Mouse (Mus musculus) myocyte (in vitro differentiated cells): ENCODE results near the gene Akr1c14. TPM values are rescaled to one million over a fixed set of nuclear protein-coding genes. Genes with fewer than 3 reads are reported as not detected.
"Not testable (repeated sequence)": the region's sequence is repeated elsewhere in the genome, so short reads cannot be mapped to it uniquely, and the experiment has no call there.

Experiments
- H3K27me3 ChIP-seq: one replicate; pipeline ENCODE4 v1.6.1; 2011; ENCODE audit not compliant: control insufficient read depth, insufficient read depth, insufficient read length
- H3K36me3 ChIP-seq: one replicate; pipeline ENCODE4 v1.6.1; 2011; ENCODE audit not compliant: control insufficient read depth, insufficient read depth
- H3K4me2 ChIP-seq: one replicate; pipeline ENCODE4 v1.6.1; 2011; ENCODE audit warnings: low read depth, control low read depth
- H3K4me3 ChIP-seq: one replicate; pipeline ENCODE4 v1.5.1; 2011; ENCODE audit warnings: mild to moderate bottlenecking, control low read depth, moderate library complexity
- H3K79me2 ChIP-seq: one replicate; pipeline ENCODE4 v1.6.1; 2011; ENCODE audit not compliant: control insufficient read depth, insufficient read depth
- H3ac ChIP-seq: one replicate; pipeline ENCODE4 v1.6.1; 2011; ENCODE audit not compliant: control insufficient read depth, insufficient read length
- CEBPB ChIP-seq: IDR thresholded peaks from 2 replicates; pipeline ENCODE4 v1.6.1; 2011; ENCODE audit warnings: mild to moderate bottlenecking, moderate library complexity; ENCODE audit not compliant: poor library complexity, insufficient read depth, severe bottlenecking
- E2F4 ChIP-seq: IDR thresholded peaks from one replicate; pipeline ENCODE4 v1.6.1; 2011; ENCODE audit warnings: mild to moderate bottlenecking, control low read depth, moderate library complexity; ENCODE audit not compliant: insufficient read depth
- MAX ChIP-seq: IDR thresholded peaks from one replicate; pipeline ENCODE4 v1.6.1; 2011; ENCODE audit warnings: low read depth, mild to moderate bottlenecking, control low read depth
- MYOD1 ChIP-seq, 3 experiments: IDR thresholded peaks; one replicate each; pipeline ENCODE4 v1.6.1; 2011; ENCODE audit warnings: control low read depth in 2 of 3, low read depth in 2 of 3, mild to moderate bottlenecking in 2 of 3, moderate library complexity in 1 of 3; ENCODE audit not compliant: insufficient read length in 2 of 3, control insufficient read depth in 1 of 3
- MYOG ChIP-seq, 3 experiments: IDR thresholded peaks; one replicate each; pipeline ENCODE4 v1.6.1; 2011; ENCODE audit warnings: control low read depth in 2 of 3, low read depth in 2 of 3, mild to moderate bottlenecking in 2 of 3; ENCODE audit not compliant: insufficient read length in 2 of 3, control insufficient read depth in 1 of 3, insufficient read depth in 1 of 3
- POLR2A ChIP-seq: IDR thresholded peaks from one replicate; pipeline ENCODE4 v1.6.1; 2011; ENCODE audit warnings: low read depth, mild to moderate bottlenecking, control low read depth, moderate library complexity; ENCODE audit not compliant: insufficient read length
- POLR2AphosphoS2 ChIP-seq: IDR thresholded peaks from one replicate; pipeline ENCODE4 v1.6.1; 2011; ENCODE audit warnings: low read depth, control low read depth; ENCODE audit not compliant: insufficient read length
- REST ChIP-seq: IDR thresholded peaks from one replicate; pipeline ENCODE4 v1.6.1; 2011; ENCODE audit warnings: mild to moderate bottlenecking, control low read depth, moderate library complexity; ENCODE audit not compliant: insufficient read depth, insufficient read length
- SRF ChIP-seq: IDR thresholded peaks from one replicate; pipeline ENCODE4 v1.6.1; 2011; ENCODE audit warnings: low read depth; ENCODE audit not compliant: control insufficient read depth, insufficient read length
- TCF12 ChIP-seq: IDR thresholded peaks from one replicate; pipeline ENCODE4 v1.6.1; 2011; ENCODE audit warnings: mild to moderate bottlenecking, control low read depth; ENCODE audit not compliant: poor library complexity, insufficient read depth, severe bottlenecking
- TCF3 ChIP-seq: IDR thresholded peaks from one replicate; pipeline ENCODE4 v1.6.1; 2011; ENCODE audit warnings: low read depth, control low read depth; ENCODE audit not compliant: insufficient read length
- USF1 ChIP-seq: IDR thresholded peaks from one replicate; pipeline ENCODE4 v1.6.1; 2011; ENCODE audit warnings: low read depth, mild to moderate bottlenecking, control low read depth, moderate library complexity
- polyA plus RNA-seq: library from polyadenylated mRNA; unstranded; fragments of >200 nt; fragmentation: generic; extraction: Trizol; gene quantifications from one replicate; pipeline ENCODE4 v1.2.1, GENCODE M21; 2012; ENCODE audit warnings: missing spikeins

The Akr1c14 gene
- polyA plus RNA-seq, 1 experiment, result 0.05 TPM

- Histone ChIP-seq H3ac (no peak overlapping the region), H3K79me2 (no peaks in the 10 kb centered on the region), H3K4me3 (no peak overlapping the region), H3K27me3 (no peaks in the 10 kb centered on the region), H3K4me2 (no peak overlapping the region), H3K36me3 (no peaks in the 10 kb centered on the region)
- TF ChIP-seq MYOD1 (IDR thresholded peaks at IDR 0.05; ENCODE audit: control insufficient read depth in 1 of 3, insufficient read length in 2 of 3, low read depth in 2 of 3) (no peak), POLR2AphosphoS2 (no peak)
These were observed 53.9 kb downstream of the Akr1c14 start for GRCm38 (mm10) chr13:4102721-4103120.

- H3ac ChIP-seq, result no peak overlapping the region
- H3K4me3 ChIP-seq, result no peak overlapping the region
- H3K36me3 ChIP-seq, result no peaks in the 10 kb centered on the region
- no peak overlapping the region for H3K4me2 ChIP-seq
- H3K79me2 ChIP-seq, result no peaks in the 10 kb centered on the region
- no peak for TF ChIP-seq MAX
- TF ChIP-seq MYOG (IDR thresholded peaks at IDR 0.05; ENCODE audit: control insufficient read depth in 1 of 3, insufficient read depth in 1 of 3, insufficient read length in 2 of 3, low read depth in 2 of 3), result no peak
- no peak for TF ChIP-seq POLR2A
- TF ChIP-seq POLR2AphosphoS2, result no peak
- no peak for TF ChIP-seq TCF3
- no peak for TF ChIP-seq USF1
- no peaks in the 10 kb centered on the region for H3K27me3 ChIP-seq
These were observed 61.7 kb downstream of the Akr1c14 start for GRCm38 (mm10) chr13:4110281-4111188.

- H3K4me2 ChIP-seq, result no peak overlapping the region
- H3K79me2 ChIP-seq, result no peaks in the 10 kb centered on the region
- H3K36me3 ChIP-seq, result no peaks in the 10 kb centered on the region
- no peak for TF ChIP-seq E2F4
- no peak for TF ChIP-seq MYOG (IDR thresholded peaks at IDR 0.05; ENCODE audit: control insufficient read depth in 1 of 3, insufficient read depth in 1 of 3, insufficient read length in 2 of 3, low read depth in 2 of 3)
- TF ChIP-seq SRF, result no peak
- no peak for TF ChIP-seq POLR2AphosphoS2
- TF ChIP-seq USF1, result no peak
- no peak for TF ChIP-seq POLR2A
- no peak for TF ChIP-seq REST
- no peak for TF ChIP-seq TCF12
- no peak for TF ChIP-seq CEBPB
- no peak for TF ChIP-seq MAX
- TF ChIP-seq TCF3, result no peak
- TF ChIP-seq MYOD1 (IDR thresholded peaks at IDR 0.05; ENCODE audit: control insufficient read depth in 1 of 3, insufficient read length in 2 of 3, low read depth in 2 of 3), result no peak
- H3K4me3 ChIP-seq, result no peak overlapping the region
- H3ac ChIP-seq, result no peak overlapping the region
- H3K27me3 ChIP-seq, result no peaks in the 10 kb centered on the region
These were observed 70.5 kb downstream of the Akr1c14 start for GRCm38 (mm10) chr13:4119181-4119904.

- H3ac ChIP-seq, result no peak overlapping the region
- no peak overlapping the region for H3K4me3 ChIP-seq
- no peaks in the 10 kb centered on the region for H3K79me2 ChIP-seq
- no peak for TF ChIP-seq POLR2AphosphoS2
- no peak for TF ChIP-seq MYOD1 (IDR thresholded peaks at IDR 0.05; ENCODE audit: control insufficient read depth in 1 of 3, insufficient read length in 2 of 3, low read depth in 2 of 3)
- TF ChIP-seq CEBPB, result no peak
- TF ChIP-seq TCF3, result no peak
- no peak for TF ChIP-seq TCF12
- no peak for TF ChIP-seq REST
- no peak for TF ChIP-seq MYOG (IDR thresholded peaks at IDR 0.05; ENCODE audit: control insufficient read depth in 1 of 3, insufficient read depth in 1 of 3, insufficient read length in 2 of 3, low read depth in 2 of 3)
- H3K4me2 ChIP-seq, result no peak overlapping the region
- H3K36me3 ChIP-seq, result no peaks in the 10 kb centered on the region
- H3K27me3 ChIP-seq, result no peaks in the 10 kb centered on the region
These were observed 74.3 kb downstream of the Akr1c14 start for GRCm38 (mm10) chr13:4123146-4123545.

- not testable (repeated sequence) for H3ac ChIP-seq, H3K27me3 ChIP-seq, H3K79me2 ChIP-seq, H3K4me2 ChIP-seq, H3K4me3 ChIP-seq, H3K36me3 ChIP-seq
These were observed 75.7 kb downstream of the Akr1c14 start for GRCm38 (mm10) chr13:4124471-4124870.

GRCm38 (mm10) chr13:4125846-4126245, 77.0 kb downstream of the Akr1c14 start:
- H3K27me3 ChIP-seq, H3ac ChIP-seq, H3K4me3 ChIP-seq, H3K4me2 ChIP-seq, H3K79me2 ChIP-seq, H3K36me3 ChIP-seq: not testable (repeated sequence)
